Mouse (Mus musculus): ENCODE data around the gene Hist2h2ab.
"Not testable (repeated sequence)": the region's sequence is repeated elsewhere in the genome, so short reads cannot be mapped to it uniquely, and the experiment has no call there.

Gene Hist2h2ab

GRCm38 (mm10) chr3:96262979-96263550, 43.4 kb downstream of the Hist2h2ab start, which contains the start of gene Hist2h4:
Gene Hist2h4 (minus strand): TSS chr3:96263311.
- DNase-seq, result peak; percentile 98

DNA sequence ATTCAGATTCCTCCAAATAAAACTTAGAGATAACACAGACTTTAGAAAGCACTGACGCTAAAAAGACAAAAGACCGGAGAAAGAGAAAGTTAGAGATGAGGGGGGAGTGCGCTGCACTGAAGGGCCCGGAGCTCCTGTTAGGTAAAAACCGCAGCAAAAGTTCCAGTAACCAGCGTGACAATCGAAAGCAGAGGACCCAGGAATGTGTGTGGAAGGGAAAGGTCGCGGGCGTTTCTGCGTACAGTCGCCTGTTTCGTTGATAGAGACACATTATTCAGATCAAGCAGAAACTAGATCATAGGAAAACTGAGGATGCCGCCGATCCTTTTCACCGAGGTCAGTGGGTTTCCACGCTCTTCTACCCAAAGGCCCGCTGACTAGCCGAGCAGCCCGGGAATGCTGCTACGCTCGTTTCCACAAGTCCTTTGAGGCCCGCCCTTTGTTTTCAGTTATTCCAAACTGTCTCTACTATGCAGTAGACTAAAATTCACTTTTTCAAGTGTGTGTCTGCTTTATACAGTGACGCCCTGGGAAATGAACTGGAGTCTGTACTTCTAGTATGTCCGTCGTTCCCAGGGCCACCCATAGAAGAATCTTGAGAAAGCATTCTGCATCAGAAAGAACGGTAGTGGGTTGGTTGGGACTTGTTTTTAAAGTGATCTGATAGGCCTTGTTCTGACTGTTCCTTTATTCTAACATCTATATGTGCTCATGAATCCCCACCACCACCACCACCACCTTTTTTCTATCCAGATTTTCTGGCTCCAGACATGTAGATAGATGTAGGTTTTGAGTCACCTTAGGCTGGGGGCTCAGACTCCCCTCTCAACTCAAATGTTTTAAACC, 44.1 kb downstream of the Hist2h2ab start:
- DNase-seq, result no peak

GRCm38 (mm10) chr3:96264404-96264949, 44.8 kb downstream of the Hist2h2ab start:
- DNase-seq, result peak; percentile 11

DNA sequence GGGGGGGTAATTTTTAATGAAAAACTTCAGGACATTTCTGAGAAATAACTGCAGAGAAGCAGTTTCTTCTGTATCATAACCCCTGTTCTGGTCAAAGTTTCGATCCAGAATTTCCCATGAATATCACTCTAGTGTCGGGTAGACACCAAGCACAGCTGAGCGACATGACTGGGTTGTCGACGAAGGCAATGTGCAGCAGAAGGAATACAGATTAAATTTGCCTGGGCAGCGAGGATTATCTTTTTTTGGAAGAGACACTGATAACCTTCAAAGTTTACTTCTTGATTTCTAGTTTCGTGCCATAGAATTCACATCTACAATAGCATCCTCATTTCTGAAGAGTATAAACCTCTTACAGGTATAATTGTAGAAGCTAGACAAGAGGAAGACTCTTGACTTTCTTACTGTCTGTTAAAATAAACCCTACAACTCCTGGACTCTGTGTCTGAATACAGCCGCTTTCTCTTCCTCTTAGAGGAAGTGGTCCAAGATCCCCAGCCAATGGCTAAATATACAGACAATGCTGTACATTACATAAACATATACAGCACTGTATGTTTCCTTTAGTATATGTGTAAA, 46.6 kb downstream of the Hist2h2ab start:
- DNase-seq, result no peak

GRCm38 (mm10) chr3:96267541-96267940, 47.9 kb downstream of the Hist2h2ab start:
- DNase-seq, result no peak

DNA sequence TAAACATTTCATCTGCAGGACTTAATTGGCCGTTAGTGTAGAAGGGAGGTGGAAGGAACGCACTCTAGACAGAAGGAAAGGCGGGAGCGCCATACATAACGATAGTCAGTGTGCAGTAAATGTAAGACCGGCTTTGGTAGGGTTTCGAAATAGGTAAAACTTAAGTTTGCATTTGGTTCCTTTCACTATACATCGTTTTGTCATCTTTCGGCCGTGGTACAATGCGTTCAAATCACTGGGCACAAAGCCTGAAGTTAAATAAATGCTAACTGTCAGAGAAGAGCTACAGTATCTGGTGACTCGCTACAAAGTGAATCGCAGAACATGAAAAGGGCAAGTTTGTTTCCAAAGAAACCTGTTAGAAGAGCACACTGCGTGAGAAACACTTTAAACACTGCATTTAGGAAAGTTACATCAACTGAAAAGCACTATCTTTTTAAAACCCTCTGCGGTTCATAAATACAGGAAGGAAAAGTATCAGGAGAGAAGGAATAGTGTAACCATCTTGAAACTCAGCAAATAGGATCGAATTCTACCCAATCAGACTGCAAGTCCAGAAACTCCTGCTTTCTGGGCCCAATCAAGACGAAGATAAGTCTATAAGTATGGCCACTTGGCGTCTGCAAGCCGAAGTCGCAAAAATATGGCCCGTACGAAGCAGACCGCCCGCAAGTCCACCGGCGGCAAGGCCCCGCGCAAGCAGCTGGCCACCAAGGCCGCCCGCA, 48.5 kb downstream of the Hist2h2ab start, which contains the start of gene Hist2h3b:
Gene Hist2h3b (plus strand): TSS at position 604 of the 725 bp plus-strand sequence.
- DNase-seq, result peak; percentile 94

- not testable (repeated sequence) for DNase-seq
Observed at GRCm38 (mm10) chr3:96268776-96269378, 49.2 kb downstream of the Hist2h2ab start.

All from retina, postnatal 1 day (tissue).